Mouse (Mus musculus) layer of hippocampus, adult 11-12 months (tissue): Measurements from ENCODE around the gene Ccdc6.
A peak's percentile ranks its signal among the peaks of the same experiment; 100 is the strongest.

Experiments used
- DNase-seq: peaks from one replicate; pipeline ENCODE4 v3.0.0; 2022; ENCODE audit warnings: low spot score

Gene Ccdc6

GRCm38 (mm10) chr10:70096366-70097188 is at the start of gene Ccdc6:
Gene Ccdc6 (plus strand): TSS chr10:70097121.
- DNase-seq, result peak; percentile 81

DNA sequence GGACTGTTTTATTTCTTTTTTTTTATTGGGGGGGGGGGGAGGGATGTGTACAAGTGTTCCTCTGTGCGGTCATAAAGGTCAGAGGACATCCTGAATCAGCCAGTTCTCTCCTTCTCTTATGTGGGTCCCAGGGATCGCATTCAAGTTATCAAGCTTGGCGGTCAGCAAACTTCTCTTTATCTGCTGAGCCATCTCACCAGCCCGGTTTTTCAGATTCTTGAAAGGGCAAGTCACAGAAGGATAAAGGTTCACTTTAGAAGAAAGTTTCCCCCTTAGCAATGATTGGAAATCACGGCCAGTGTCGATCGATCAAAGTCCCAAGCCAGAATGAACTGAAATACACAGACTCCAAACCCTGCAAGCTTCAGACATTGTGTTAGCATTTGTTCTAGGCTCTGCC is 47.1 kb upstream of the Ccdc6 start:
- DNase-seq, result no peak

- DNase-seq, result no peak
Observed at GRCm38 (mm10) chr10:70055291-70055690, 41.6 kb upstream of the Ccdc6 start.

- DNase-seq, result no peak
Observed at GRCm38 (mm10) chr10:70057064-70057463, 39.9 kb upstream of the Ccdc6 start.

- DNase-seq, result peak; percentile 46
Observed at GRCm38 (mm10) chr10:70060021-70060688, 36.8 kb upstream of the Ccdc6 start.

- DNase-seq, result no peak
Observed at GRCm38 (mm10) chr10:70060689-70061081, 36.2 kb upstream of the Ccdc6 start.

DNA sequence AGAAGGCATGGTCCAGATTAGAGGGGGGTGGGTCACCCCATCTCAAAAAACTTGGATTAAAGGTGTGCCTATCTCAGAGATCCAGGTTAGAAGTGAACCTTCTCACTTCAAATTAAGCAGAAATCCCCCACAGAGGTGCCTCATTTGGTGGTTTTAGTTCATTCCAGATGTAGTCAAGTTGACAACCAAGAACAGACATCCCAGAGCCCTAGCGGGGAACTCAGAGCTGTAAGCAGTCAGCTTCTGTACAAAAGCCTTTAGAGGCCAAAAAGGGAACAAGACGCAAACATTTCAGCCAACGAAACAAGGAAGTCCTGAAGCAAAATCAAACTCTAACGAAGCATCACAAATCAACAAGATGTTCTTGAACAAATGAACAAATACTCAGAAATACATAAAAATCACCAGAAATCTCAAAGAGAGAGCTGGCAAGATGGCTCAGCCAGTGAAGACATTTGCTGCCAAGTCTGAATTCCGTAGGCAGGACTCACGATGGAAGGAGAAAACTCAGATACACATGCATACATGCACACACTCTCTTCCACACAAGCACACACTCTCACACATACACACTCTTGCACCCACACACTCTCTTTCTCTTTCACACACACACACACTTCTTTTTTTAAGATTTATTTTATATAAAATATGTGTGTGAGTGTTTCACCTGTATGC is 32.9 kb upstream of the Ccdc6 start:
- DNase-seq, result no peak

DNA sequence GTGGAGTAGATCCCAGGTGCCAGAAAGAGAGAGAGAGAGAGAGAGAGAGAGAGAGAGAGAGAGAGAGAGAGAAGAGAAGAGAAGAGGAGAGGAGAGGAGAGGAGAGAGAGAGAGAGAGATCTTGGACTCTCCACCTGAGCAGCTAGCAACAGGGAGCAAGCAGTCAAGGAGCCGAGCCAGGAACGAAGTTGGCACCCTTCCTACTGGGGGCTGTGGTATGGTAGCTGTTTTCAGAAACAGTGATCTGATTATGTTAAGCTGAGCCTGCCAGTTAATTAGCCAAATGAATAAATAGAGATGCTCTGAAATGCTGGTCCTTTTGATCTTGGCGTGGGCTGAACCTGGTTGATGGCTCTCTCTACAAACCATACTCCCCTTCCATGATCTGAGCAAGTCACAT is 31.7 kb upstream of the Ccdc6 start:
- no peak for DNase-seq

GRCm38 (mm10) chr10:70066497-70067168 is 30.3 kb upstream of the Ccdc6 start:
- DNase-seq, result no peak

DNA sequence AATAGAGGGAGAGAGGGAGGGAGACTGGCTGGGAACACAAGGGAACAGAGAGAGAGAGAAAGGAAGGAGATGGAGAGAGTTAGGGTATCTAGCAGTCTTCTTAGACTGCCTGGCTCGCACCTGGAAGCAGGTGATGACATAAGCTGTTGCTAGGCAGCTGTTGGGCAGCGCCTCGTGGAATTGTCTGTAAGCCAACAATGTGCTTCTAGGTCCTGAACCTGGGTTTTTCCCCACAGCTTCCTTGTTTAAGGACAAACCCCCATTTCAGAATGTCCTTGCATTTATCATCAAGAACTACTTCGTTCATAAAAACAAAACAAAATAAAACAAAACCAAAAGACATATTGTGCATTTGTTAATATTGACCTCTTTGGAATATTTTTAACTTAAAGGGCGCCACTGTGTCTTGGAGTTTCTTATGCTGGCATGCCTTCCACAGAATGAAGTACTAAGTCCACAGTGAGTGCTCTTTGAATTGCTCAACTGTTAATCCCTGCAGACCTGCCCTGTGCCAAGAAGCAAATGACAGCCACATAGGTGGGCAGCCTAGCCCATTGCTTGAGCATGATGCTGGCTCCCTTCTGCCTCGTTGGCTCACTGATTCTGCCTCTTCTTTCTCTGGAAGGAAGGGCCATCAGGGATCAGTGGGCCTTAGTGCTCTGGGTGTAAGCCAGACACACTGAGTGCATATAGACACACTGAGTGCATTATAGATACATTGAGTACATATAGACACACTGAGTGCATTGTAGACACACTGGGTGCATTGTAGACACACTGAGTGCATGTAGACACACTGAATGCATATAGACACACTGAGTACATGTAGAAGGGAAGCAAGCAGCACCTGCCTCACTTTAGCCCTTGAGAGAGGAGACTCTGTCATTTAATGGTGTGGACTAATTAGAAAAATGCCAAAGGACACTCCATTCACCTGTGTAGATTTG is 29.5 kb upstream of the Ccdc6 start:
- no peak for DNase-seq

- no peak for DNase-seq
Observed at GRCm38 (mm10) chr10:70069321-70069720, 27.6 kb upstream of the Ccdc6 start.

- DNase-seq, result no peak
Observed at GRCm38 (mm10) chr10:70071334-70071733, 25.6 kb upstream of the Ccdc6 start.

- DNase-seq, result peak; percentile 34
Observed at GRCm38 (mm10) chr10:70077452-70077851, 19.5 kb upstream of the Ccdc6 start.

DNA sequence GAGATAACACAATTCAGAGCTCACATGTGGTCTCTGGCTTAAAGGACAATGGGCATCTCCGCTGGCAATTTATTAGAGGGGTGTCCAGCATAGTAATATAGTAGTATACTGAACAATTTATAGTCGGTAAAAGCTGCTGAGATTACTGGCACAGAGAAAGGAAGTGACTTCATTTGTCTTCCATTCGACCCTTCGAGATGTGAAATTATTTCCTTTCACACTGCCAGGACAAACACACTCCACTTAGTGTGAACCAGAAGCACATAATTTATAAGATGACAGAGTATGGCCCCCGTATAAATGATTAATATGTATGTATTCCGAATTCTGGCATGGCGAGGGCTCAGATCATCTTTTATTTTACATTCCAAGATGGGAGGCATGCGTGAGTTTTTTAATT is 16.0 kb upstream of the Ccdc6 start:
- no peak for DNase-seq

DNA sequence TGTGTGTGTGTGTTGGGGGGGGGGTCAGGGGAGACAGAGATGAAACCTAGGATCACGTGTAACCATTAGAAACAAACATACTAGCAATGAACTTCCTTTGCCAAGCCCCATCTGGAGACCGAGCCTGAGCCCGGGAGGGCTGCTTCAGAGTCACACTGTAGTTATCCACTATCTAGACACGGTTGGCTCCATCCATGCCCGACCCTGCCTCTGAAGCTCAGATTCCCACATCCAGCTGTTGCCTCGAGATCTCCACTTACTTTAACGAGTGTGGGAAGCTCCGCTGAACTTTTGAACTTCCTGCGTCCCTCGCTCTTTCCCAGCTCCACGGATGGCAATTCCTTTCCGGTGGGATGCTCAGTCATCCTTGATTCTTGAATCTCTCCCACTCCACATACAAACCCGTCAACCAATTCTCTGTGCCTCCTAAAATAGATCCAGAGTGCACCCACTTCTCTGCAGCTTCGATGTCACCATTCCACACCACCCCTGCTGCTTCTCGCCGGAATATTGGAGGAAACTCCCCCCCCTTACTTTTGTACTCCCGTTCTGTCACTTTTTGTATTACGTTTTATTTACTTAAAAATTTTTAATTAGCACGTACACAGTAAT is 15.3 kb upstream of the Ccdc6 start:
- DNase-seq, result no peak

GRCm38 (mm10) chr10:70083241-70083640 is 13.7 kb upstream of the Ccdc6 start:
- no peak for DNase-seq

DNA sequence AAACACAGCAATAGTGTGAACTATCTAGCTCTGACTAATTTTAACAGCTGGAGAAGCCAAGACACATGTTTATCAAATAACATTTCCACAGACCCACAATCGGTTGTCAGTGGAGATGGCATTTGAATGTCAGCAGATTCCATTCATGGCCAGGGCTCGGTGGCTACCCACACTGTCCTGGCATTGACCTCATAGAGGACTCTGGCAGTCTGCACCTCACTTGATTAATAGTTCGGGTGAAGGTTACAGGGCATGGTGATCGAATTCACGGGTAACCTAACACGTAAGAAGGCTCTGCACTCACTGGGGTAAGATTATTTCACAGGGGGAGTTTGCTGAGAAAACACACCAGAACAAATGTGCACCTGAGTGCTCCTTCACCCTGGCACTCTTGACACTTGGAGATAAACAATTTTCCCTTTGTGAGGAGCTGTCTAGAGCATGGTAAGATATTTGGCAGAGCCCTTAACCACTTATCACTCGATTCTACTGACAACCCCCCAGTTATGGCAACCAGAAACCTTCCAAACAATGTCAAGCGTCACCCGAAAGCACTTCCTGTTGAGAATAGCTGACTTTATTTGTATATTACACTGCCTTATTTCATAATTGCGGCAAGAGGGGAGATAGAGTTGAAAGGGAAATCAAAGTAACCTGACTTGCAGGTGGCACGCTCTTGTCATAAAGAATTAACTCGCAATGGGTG is 11.5 kb upstream of the Ccdc6 start:
- DNase-seq, result no peak

- no peak for DNase-seq
Observed at GRCm38 (mm10) chr10:70088788-70089187, 8.1 kb upstream of the Ccdc6 start.

DNA sequence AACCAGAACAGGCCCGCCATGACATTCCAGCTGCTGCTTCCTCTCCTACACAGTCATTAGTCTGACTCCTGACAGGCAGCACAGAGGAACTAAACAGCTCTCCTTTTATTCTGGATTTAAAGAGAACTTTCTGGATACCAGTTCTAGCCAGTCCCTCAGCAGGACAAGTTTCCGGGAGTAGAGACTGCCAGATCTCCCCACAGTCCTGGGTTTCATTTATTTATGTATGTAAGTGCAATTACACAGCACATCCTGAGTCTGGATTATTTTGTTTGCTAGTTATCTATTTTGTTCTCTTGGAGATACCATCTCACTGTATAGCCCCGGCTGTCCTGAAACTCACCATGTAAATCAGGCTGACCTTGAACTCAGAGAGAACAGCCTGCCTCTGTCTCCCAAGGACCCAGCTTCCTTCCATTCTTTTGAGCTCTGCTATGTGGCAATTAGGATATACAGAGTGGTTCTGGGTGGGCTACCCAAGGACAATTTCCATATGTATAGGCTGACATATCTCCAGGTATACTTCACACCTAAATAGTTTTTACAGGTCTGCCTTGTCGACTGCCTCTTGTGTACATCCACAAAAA is 5.0 kb upstream of the Ccdc6 start:
- DNase-seq, result no peak

GRCm38 (mm10) chr10:70093782-70094181 is 3.1 kb upstream of the Ccdc6 start:
- DNase-seq, result no peak
